ENCODE assay signal across 14 mouse cellular contexts in the genomic region with DNA sequence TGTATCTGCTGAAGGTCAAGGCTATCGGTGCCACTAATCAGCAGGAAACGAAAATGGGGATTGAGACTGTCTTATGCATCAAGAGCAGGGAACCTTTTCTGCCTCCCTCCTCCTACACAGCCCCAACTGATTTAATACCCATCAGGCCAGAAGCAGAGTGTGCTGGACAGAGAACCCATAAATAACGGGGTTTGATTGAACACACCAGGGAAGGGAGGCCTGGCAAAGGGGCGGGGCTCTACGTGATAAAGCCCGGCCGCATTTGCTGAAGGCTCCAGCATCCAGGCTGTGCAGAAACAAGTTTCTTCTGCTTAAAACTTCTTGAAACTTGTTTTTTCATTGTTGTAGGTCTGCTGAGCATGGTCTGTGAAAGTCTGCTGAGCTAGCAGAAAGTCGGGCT.
A peak's percentile ranks its signal among the peaks of the same experiment; 100 is the strongest.
DNase-seq lines count a peak whose midpoint lies in the region; ATAC-seq and TF ChIP-seq lines count a peak whose summit lies in the region.
"Had no signal": no experiment of that assay in that cellular context is flagged by ENCODE, and none has a peak within 500 bp of the region (broad histone marks: within the 10 kb centered on the region; RNA-seq: fewer than 3 reads in every experiment).

No protein-coding gene starts in this region.

- no peaks in the 10 kb centered on the region for H3K36me3 ChIP-seq in hindbrain, embryonic 11.5 days (ENCODE audit: control insufficient read depth, insufficient read depth, low read length)
- H3K36me3 ChIP-seq in hindbrain, postnatal 0 days (ENCODE audit: insufficient read depth, low read length) = no peaks in the 10 kb centered on the region
- H3K36me3 ChIP-seq in lung, embryonic 14.5 days (ENCODE audit: insufficient read depth) = no peaks in the 10 kb centered on the region
- no peaks in the 10 kb centered on the region for H3K36me3 ChIP-seq in neural tube, embryonic 13.5 days

- 67% methylated on average over 8 of the region's 8 CpGs for WGBS in hindbrain, embryonic 11.5 days
- 51% methylated on average over 8 of the region's 8 CpGs for WGBS in hindbrain, postnatal 0 days
- 41% methylated on average over 8 of the region's 8 CpGs for WGBS in lung, embryonic 14.5 days
- WGBS in neural tube, embryonic 13.5 days = 23% methylated on average over 8 of the region's 8 CpGs

- peak; percentile 48 for ATAC-seq in hindbrain, embryonic 11.5 days (ENCODE audit: low FRiP score)
- ATAC-seq in hindbrain, postnatal 0 days = no peak
- ATAC-seq in lung, embryonic 14.5 days (ENCODE audit: insufficient read depth) = no peak
- ATAC-seq in neural tube, embryonic 13.5 days (ENCODE audit: low read depth) = peak; percentile 72

- no peak overlapping the region for H3K4me2 ChIP-seq in hindbrain, embryonic 11.5 days (replicated peaks; ENCODE audit: low read depth, low read length)
- H3K4me2 ChIP-seq in hindbrain, postnatal 0 days (ENCODE audit: low read depth, low read length) = no peak overlapping the region
- no peak overlapping the region for H3K4me2 ChIP-seq in lung, embryonic 14.5 days
- 0 out of 2 replicates have a peak overlapping the region, but pooled peaks have one; percentile 33 for H3K4me2 ChIP-seq in neural tube, embryonic 13.5 days

- H3K27me3 ChIP-seq in hindbrain, embryonic 11.5 days (ENCODE audit: control insufficient read depth, insufficient read depth, low read length) = no peaks in the 10 kb centered on the region
- no peaks in the 10 kb centered on the region; the same call in 1 of the 2 replicates for H3K27me3 ChIP-seq in hindbrain, postnatal 0 days (ENCODE audit: insufficient read depth, low read length)
- H3K27me3 ChIP-seq in lung, embryonic 14.5 days (ENCODE audit: insufficient read depth, low read length) = no peaks in the 10 kb centered on the region
- no peaks in the 10 kb centered on the region for H3K27me3 ChIP-seq in neural tube, embryonic 13.5 days

- H3K9me3 ChIP-seq in hindbrain, embryonic 11.5 days (ENCODE audit: control insufficient read depth, low read length) = no peaks in the 10 kb centered on the region
- no peaks in the 10 kb centered on the region for H3K9me3 ChIP-seq in hindbrain, postnatal 0 days (ENCODE audit: low read length)
- no peaks in the 10 kb centered on the region for H3K9me3 ChIP-seq in lung, embryonic 14.5 days (ENCODE audit: low read depth, low read length)
- H3K9me3 ChIP-seq in neural tube, embryonic 13.5 days = no peaks in the 10 kb centered on the region

- DNase-seq in hindbrain, embryonic 11.5 days (ENCODE audit: low spot score) = no peak
- no peak for DNase-seq in hindbrain, postnatal 0 days (ENCODE audit: low spot score)
- DNase-seq in lung, embryonic 14.5 days = peak; percentile 22
- no peak for DNase-seq in lung, postnatal 25 days (ENCODE audit: low spot score)
- DNase-seq in forelimb bud, embryonic 11.5 days (ENCODE audit: low read depth, low spot score) = peak; percentile 39
- no peak for DNase-seq in spleen, postnatal 4 days (ENCODE audit: low spot score in 2 of 2)
- DNase-seq in urinary bladder, adult 2 months (ENCODE audit: low spot score) = no peak
- DNase-seq: adrenal gland, postnatal 10 days; heart, adult 11 months; heart, postnatal 10 days; kidney, postnatal 10 days; lung, adult 2 months; thymus, postnatal 14 days had no signal

- no peak overlapping the region for H3K9ac ChIP-seq in hindbrain, embryonic 11.5 days (ENCODE audit: low read depth, low read length)
- no peak overlapping the region for H3K9ac ChIP-seq in hindbrain, postnatal 0 days (replicated peaks; ENCODE audit: low read length)
- H3K9ac ChIP-seq in lung, embryonic 14.5 days = no peak overlapping the region
- H3K9ac ChIP-seq in neural tube, embryonic 13.5 days = no peak overlapping the region

- H3K4me3 ChIP-seq in hindbrain, embryonic 11.5 days (ENCODE audit: low read depth, low read length) = no peak overlapping the region
- no peak overlapping the region for H3K4me3 ChIP-seq in hindbrain, postnatal 0 days (ENCODE audit: low read length)
- no peak overlapping the region for H3K4me3 ChIP-seq in lung, embryonic 14.5 days (ENCODE audit: low read depth, low read length)
- no peak overlapping the region for H3K4me3 ChIP-seq in neural tube, embryonic 13.5 days

- TF ChIP-seq CTCF in hindbrain, postnatal 0 days (IDR thresholded peaks at IDR 0.05; ENCODE audit: low read depth) = no peak
- no peak for TF ChIP-seq CTCF in lung, embryonic 14.5 days (IDR thresholded peaks at IDR 0.05; ENCODE audit: low read depth)

- peak overlapping the region; percentile 6; the same call in 1 of the 2 replicates for H3K27ac ChIP-seq in hindbrain, embryonic 11.5 days (ENCODE audit: low read depth, low read length)
- H3K27ac ChIP-seq in hindbrain, postnatal 0 days = no peak overlapping the region
- no peak overlapping the region for H3K27ac ChIP-seq in lung, embryonic 14.5 days (ENCODE audit: low read depth)
- no peak overlapping the region for H3K27ac ChIP-seq in neural tube, embryonic 13.5 days (replicated peaks)

- no peaks in the 10 kb centered on the region; the same call in 1 of the 2 replicates for H3K4me1 ChIP-seq in hindbrain, embryonic 11.5 days (replicated peaks; ENCODE audit: control insufficient read depth, insufficient read depth, low read length)
- H3K4me1 ChIP-seq in hindbrain, postnatal 0 days (ENCODE audit: insufficient read depth, low read length) = no peaks in the 10 kb centered on the region
- no peaks in the 10 kb centered on the region for H3K4me1 ChIP-seq in lung, embryonic 14.5 days (ENCODE audit: insufficient read depth)
- peaks cover 28% of the 10 kb centered on the region for H3K4me1 ChIP-seq in neural tube, embryonic 13.5 days (replicated peaks)

Comparison
In these comparisons a context has a peak if more than half of its experiments do, and no peak if none do; other contexts are left out.
1. ATAC-seq: peak in hindbrain, embryonic 11.5 days (single experiment) and neural tube, embryonic 13.5 days (single experiment); none in hindbrain, postnatal 0 days (single experiment) and lung, embryonic 14.5 days (single experiment).
2. DNase-seq: peak in lung, embryonic 14.5 days (single experiment) and forelimb bud, embryonic 11.5 days (single experiment); none in hindbrain, embryonic 11.5 days (single experiment), hindbrain, postnatal 0 days (single experiment), lung, postnatal 25 days (single experiment), spleen, postnatal 4 days (0 of 2) and urinary bladder, adult 2 months (single experiment).